Mouse (Mus musculus): ENCODE results near the gene Phf8. TPM values are rescaled to one million over a fixed set of nuclear protein-coding genes. Genes with fewer than 3 reads are reported as not detected.
"Not testable (repeated sequence)": the region's sequence is repeated elsewhere in the genome, so short reads cannot be mapped to it uniquely, and the experiment has no call there.

Gene Phf8
- polyA plus RNA-seq (2015; fragmentation: Nextera tagmentation; extraction: Ambion mirVana): 11.3 and 11.5 TPM in 2 replicates

DNA sequence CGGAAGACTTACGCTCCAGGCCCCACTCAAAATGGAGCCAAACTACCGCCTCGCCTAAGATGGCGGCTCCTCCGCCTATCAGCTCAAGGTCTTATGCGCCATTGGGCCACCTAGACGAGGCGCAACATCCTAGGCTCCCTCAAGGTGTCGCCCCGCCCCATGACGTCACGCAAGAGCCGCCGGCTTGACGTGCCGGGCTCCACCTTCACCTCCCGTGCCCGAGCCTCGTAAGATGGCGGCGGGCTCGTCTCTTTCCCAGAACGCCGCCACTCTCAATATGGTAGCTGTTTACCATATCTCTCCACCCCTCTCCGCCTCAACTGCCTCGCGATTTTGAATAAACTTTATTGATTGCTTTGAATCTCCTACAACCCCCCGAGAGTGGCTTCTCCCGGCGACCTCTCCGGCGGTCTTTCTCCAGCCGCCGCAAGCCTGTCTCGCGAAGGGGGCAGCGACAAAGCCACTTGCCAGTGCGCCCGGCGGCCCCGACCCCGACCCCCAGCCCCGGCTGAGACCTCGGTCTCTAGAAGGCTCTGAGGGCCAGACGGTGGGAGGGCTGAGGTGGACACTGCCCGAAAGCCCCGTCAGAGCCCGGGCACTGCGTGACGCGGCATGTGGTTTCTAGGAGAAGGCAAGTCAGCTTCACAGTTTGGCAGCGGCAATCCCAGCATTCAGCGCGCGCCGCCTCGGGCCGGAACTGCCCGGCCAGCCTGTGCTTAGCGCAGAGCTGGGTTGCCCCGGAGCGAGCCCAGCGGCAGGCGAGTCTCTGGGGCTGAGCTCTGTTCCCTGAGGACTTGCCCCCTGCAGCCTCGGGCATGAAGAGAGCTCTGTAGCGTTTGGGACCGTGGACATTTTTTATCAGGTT lies at the start of gene Phf8:
Phf8 (plus strand) TSS at position 215 of the 865 bp plus-strand sequence.
- ATAC-seq: peak; percentile 97
- Histone ChIP-seq H3K4me2 (ENCODE audit: low read depth, low read length) (peak within 1 kb of the TSS; percentile 61), H3K27ac (ENCODE audit: low read length) (peak within 1 kb of the TSS; percentile 97), H3K9me3 (ENCODE audit: control insufficient read depth, low read length) (no peaks in the 10 kb centered on the region), H3K27me3 (replicated peaks; ENCODE audit: control insufficient read depth, insufficient read depth, low read length) (no peaks in the 10 kb centered on the region), H3K36me3 (ENCODE audit: control insufficient read depth, insufficient read depth, low read length) (no peaks in the 10 kb centered on the region), H3K4me1 (ENCODE audit: control insufficient read depth, insufficient read depth, low read length) (peaks cover 2% of the 10 kb centered on the region; the same call in 1 of the 2 replicates), H3K4me3 (ENCODE audit: low read length) (peak within 1 kb of the TSS; percentile 63), H3K9ac (ENCODE audit: low read depth, low read length) (peak within 1 kb of the TSS; percentile 78)
- 16% methylated on average over 67 of the region's 68 CpGs for WGBS

DNA sequence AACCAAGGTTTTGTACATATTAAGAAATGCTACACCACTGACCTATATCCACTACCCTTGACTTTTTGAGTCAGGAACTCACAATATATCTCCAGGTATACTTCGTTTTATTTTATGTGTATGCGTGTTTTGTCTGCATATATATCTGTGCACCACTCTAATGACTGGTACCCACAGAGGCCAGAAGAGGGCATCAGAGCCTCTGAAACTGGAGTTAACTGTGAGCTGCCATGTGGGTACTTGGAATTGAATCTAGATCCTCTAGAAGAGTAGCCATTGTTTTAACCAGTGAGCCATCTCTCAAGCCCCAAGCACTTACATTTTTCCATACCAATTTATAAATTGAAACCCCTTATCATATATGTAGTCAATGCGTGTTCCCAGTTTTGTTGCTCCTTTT lies 32.3 kb upstream of the Phf8 start:
- WGBS: 88% methylated on average over 3 of the region's 3 CpGs
- Histone ChIP-seq H3K9me3 (ENCODE audit: control insufficient read depth, low read length) (no peaks in the 10 kb centered on the region), H3K4me1 (ENCODE audit: control insufficient read depth, insufficient read depth, low read length) (no peaks in the 10 kb centered on the region), H3K4me3 (ENCODE audit: low read length) (no peak overlapping the region), H3K9ac (ENCODE audit: low read depth, low read length) (no peak overlapping the region), H3K27ac (ENCODE audit: low read length) (no peak overlapping the region), H3K27me3 (replicated peaks; ENCODE audit: control insufficient read depth, insufficient read depth, low read length) (no peaks in the 10 kb centered on the region), H3K36me3 (ENCODE audit: control insufficient read depth, insufficient read depth, low read length) (no peaks in the 10 kb centered on the region), H3K4me2 (ENCODE audit: low read depth, low read length) (no peak overlapping the region)
- ATAC-seq: no peak

DNA sequence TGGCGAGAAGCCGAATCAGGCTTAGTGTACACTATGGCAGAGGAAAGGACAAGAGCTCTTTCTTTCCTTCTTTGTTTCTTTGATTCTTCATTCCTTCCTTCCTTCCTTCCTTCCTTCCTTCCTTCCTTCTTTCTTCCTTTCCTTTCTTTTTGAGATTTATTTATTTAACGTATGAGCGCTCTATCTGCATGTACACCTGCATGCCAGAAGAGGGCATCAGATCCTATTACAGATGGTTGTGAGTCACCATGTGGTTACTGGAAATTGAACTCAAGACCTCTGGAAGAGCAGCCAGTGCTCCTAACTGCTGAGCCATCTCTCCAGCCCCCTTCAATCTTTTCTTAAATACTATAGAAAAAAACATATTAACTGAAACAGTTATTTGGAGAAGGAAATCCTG lies 27.2 kb upstream of the Phf8 start:
- not testable (repeated sequence) for ATAC-seq; H3K36me3 ChIP-seq (ENCODE audit: control insufficient read depth, insufficient read depth, low read length); H3K4me1 ChIP-seq (ENCODE audit: control insufficient read depth, insufficient read depth, low read length); H3K9ac ChIP-seq (ENCODE audit: low read depth, low read length); H3K4me2 ChIP-seq (ENCODE audit: low read depth, low read length); H3K27ac ChIP-seq (ENCODE audit: low read length); H3K27me3 ChIP-seq (replicated peaks; ENCODE audit: control insufficient read depth, insufficient read depth, low read length); H3K9me3 ChIP-seq (ENCODE audit: control insufficient read depth, low read length); H3K4me3 ChIP-seq (ENCODE audit: low read length)
- WGBS: 96% methylated on average over 4 of the region's 4 CpGs

DNA sequence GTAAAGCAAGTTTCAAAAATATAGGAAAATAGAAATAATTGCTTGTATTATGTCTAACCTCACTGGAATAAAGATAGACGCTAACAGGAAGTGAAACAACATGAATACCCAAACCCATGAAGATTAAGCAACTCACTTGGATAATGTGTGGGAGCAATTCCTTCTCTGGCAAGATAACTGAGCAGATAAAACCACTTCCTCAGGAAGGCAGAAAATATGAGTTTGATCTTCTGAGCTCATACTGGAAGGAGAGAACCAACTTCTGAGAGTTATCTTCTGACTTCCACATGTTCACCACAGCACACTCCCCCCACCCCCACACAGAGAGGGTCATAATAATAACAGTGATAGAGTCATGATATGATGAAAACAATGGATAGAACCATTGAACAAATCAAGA lies 23.9 kb upstream of the Phf8 start:
- Histone ChIP-seq H3K27me3 (replicated peaks; ENCODE audit: control insufficient read depth, insufficient read depth, low read length) (no peaks in the 10 kb centered on the region), H3K9ac (ENCODE audit: low read depth, low read length) (no peak overlapping the region), H3K4me2 (ENCODE audit: low read depth, low read length) (no peak overlapping the region), H3K27ac (ENCODE audit: low read length) (no peak overlapping the region), H3K9me3 (ENCODE audit: control insufficient read depth, low read length) (no peaks in the 10 kb centered on the region), H3K4me1 (ENCODE audit: control insufficient read depth, insufficient read depth, low read length) (no peaks in the 10 kb centered on the region), H3K36me3 (ENCODE audit: control insufficient read depth, insufficient read depth, low read length) (no peaks in the 10 kb centered on the region), H3K4me3 (ENCODE audit: low read length) (no peak overlapping the region)
- no peak for ATAC-seq
- 81% methylated on average over 1 of the region's 1 CpGs for WGBS

DNA sequence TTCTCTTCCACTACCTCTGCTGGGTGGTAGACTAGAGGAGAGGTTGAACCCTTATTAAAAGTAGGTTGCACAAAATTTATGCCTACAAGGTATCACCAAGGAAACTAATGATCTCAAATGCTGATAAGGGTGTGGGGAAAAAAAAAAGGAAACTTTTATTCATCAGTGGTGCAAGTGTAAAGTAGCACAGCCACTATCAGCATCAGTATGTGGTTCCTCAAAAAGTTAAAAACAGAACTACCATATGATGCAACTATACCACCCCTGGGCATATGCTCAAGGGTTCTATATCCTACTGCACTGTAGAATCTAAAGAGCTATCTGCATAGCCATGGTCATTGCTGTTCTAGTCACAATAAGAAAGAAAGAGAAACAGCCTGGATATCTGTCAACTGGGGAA lies 11.9 kb upstream of the Phf8 start:
- Histone ChIP-seq H3K27ac (ENCODE audit: low read length) (no peak overlapping the region), H3K4me2 (ENCODE audit: low read depth, low read length) (no peak overlapping the region), H3K27me3 (replicated peaks; ENCODE audit: control insufficient read depth, insufficient read depth, low read length) (no peaks in the 10 kb centered on the region), H3K36me3 (ENCODE audit: control insufficient read depth, insufficient read depth, low read length) (no peaks in the 10 kb centered on the region), H3K9ac (ENCODE audit: low read depth, low read length) (no peak overlapping the region), H3K4me3 (ENCODE audit: low read length) (no peak overlapping the region), H3K9me3 (ENCODE audit: control insufficient read depth, low read length) (no peaks in the 10 kb centered on the region), H3K4me1 (ENCODE audit: control insufficient read depth, insufficient read depth, low read length) (no peaks in the 10 kb centered on the region)
- no peak for ATAC-seq

DNA sequence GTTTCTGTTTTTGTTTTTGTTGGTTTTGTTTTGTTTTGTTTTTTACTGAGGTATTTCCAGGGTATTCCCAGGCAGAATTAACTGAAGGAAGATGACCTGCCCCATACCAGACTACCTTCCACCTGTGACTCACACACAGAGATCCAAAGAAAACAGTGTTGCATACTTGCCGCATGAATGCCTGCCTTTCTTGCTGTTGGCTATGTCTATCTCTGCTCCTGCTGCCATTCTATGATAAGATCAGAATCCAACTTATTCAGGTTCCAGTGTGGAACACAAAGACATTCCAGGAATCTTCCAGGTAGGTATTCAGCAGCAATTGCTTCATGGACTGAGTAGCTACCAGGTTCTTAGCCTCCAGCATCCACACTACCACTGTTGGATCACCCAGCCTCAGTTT lies 10.6 kb upstream of the Phf8 start:
- no peak overlapping the region for H3K9ac ChIP-seq (ENCODE audit: low read depth, low read length)

DNA sequence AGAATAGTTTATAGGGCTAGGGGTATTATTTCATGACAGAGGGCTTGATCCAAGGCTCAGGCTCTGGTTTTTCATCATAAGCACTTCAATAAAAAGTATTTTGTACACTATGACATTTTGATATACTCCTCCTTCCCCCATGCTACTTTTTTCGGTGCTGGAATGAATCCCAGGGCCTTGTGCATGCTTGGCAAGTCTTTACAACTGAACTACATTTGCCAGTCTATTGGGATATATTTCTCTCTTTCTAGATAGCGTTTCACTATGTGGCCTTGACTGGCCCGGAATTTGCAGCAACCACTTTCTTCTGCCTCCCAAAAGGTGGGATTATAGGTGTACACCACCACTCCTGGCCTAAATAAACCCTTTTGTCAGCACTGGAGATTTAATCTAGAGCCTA lies 7.4 kb upstream of the Phf8 start:
- Histone ChIP-seq H3K36me3 (ENCODE audit: control insufficient read depth, insufficient read depth, low read length) (no peaks in the 10 kb centered on the region), H3K27me3 (replicated peaks; ENCODE audit: control insufficient read depth, insufficient read depth, low read length) (no peaks in the 10 kb centered on the region), H3K4me3 (ENCODE audit: low read length) (no peak overlapping the region), H3K4me1 (ENCODE audit: control insufficient read depth, insufficient read depth, low read length) (no peaks in the 10 kb centered on the region), H3K9me3 (ENCODE audit: control insufficient read depth, low read length) (no peaks in the 10 kb centered on the region), H3K4me2 (ENCODE audit: low read depth, low read length) (no peak overlapping the region), H3K27ac (ENCODE audit: low read length) (no peak overlapping the region), H3K9ac (ENCODE audit: low read depth, low read length) (no peak overlapping the region)
- ATAC-seq: no peak
- WGBS: 79% methylated on average over 3 of the region's 3 CpGs

More for the DNA sequence above, 10.6 kb upstream of the Phf8 start:
- Histone ChIP-seq H3K27me3 (replicated peaks; ENCODE audit: control insufficient read depth, insufficient read depth, low read length) (no peaks in the 10 kb centered on the region), H3K4me2 (ENCODE audit: low read depth, low read length) (no peak overlapping the region), H3K27ac (ENCODE audit: low read length) (no peak overlapping the region), H3K4me3 (ENCODE audit: low read length) (no peak overlapping the region), H3K4me1 (ENCODE audit: control insufficient read depth, insufficient read depth, low read length) (no peaks in the 10 kb centered on the region), H3K9me3 (ENCODE audit: control insufficient read depth, low read length) (no peaks in the 10 kb centered on the region), H3K36me3 (ENCODE audit: control insufficient read depth, insufficient read depth, low read length) (no peaks in the 10 kb centered on the region)
- no peak for ATAC-seq
- 93% methylated on average over 1 of the region's 1 CpGs for WGBS

DNA sequence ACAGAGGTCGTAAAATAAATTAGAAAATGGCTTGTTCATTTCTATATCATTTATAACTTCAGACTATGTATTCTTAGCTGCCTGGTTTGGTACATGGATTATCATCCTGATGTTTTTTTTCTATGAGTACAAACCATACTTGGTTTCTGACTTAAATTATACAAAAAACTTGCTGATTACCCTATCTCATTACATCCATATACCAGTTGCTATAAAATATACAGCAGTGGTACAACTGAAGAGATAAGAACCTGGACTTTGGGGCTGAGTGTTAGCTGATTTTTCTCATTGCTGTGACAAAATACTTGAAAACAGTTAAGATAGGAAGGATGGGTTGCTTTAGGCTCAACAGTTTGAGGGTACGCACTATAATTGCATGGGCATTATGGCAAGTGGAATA lies 6.8 kb upstream of the Phf8 start:
- ATAC-seq: no peak
- Histone ChIP-seq H3K9me3 (ENCODE audit: control insufficient read depth, low read length) (no peaks in the 10 kb centered on the region), H3K27me3 (replicated peaks; ENCODE audit: control insufficient read depth, insufficient read depth, low read length) (no peaks in the 10 kb centered on the region), H3K4me3 (ENCODE audit: low read length) (no peak overlapping the region), H3K36me3 (ENCODE audit: control insufficient read depth, insufficient read depth, low read length) (no peaks in the 10 kb centered on the region), H3K4me2 (ENCODE audit: low read depth, low read length) (no peak overlapping the region), H3K9ac (ENCODE audit: low read depth, low read length) (no peak overlapping the region), H3K27ac (ENCODE audit: low read length) (no peak overlapping the region), H3K4me1 (ENCODE audit: control insufficient read depth, insufficient read depth, low read length) (no peaks in the 10 kb centered on the region)
- 92% methylated on average over 2 of the region's 2 CpGs for WGBS

DNA sequence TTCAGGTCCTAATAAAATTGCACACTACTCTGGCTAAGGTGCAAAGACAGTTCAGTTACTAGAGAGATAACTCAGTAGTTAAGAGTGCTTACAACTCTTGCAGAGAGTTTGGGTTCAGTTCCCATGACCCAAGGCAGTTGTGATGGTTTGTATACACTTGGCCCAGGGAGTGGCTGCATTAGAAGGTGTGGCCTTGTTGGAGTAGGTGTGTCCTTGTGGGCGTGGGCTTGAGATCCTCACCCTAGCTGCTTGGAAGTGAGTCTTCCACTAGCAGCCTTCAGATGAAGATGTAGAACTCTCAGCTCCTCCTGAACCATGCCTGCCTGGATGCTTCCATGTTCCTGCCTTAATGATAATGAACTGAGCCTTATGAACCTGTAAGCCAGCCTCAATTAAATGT lies 2.3 kb upstream of the Phf8 start:
- WGBS: 39% methylated on average over 1 of the region's 1 CpGs
- Histone ChIP-seq H3K27ac (ENCODE audit: low read length) (no peak overlapping the region), H3K36me3 (ENCODE audit: control insufficient read depth, insufficient read depth, low read length) (no peaks in the 10 kb centered on the region), H3K4me1 (ENCODE audit: control insufficient read depth, insufficient read depth, low read length) (peaks cover 2% of the 10 kb centered on the region; the same call in 1 of the 2 replicates), H3K4me2 (ENCODE audit: low read depth, low read length) (no peak overlapping the region), H3K4me3 (ENCODE audit: low read length) (no peak overlapping the region), H3K27me3 (replicated peaks; ENCODE audit: control insufficient read depth, insufficient read depth, low read length) (no peaks in the 10 kb centered on the region), H3K9me3 (ENCODE audit: control insufficient read depth, low read length) (no peaks in the 10 kb centered on the region), H3K9ac (ENCODE audit: low read depth, low read length) (no peak overlapping the region)
- ATAC-seq: no peak

DNA sequence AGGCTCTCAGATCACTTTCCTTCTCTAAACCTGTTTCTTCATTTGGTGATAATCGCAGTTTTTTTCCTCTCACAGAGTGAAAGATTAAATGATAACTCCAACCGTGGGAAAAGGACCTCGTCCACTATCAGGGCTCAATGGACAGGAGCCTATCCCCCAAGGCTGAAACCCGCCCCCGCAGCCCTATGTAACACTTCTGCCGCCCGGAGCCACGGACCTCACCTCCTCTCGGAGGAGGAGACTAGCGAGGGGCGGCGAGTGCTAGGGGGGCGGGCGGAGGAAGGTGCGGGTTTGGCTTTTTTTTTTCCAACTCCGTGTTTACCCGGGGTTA lies 380 bp upstream of the Phf8 start:
- Histone ChIP-seq H3K27ac (ENCODE audit: low read length) (peak overlapping the region; percentile 97), H3K4me2 (ENCODE audit: low read depth, low read length) (peak overlapping the region; percentile 33), H3K9ac (ENCODE audit: low read depth, low read length) (peak overlapping the region; percentile 68), H3K9me3 (ENCODE audit: control insufficient read depth, low read length) (no peaks in the 10 kb centered on the region), H3K27me3 (replicated peaks; ENCODE audit: control insufficient read depth, insufficient read depth, low read length) (no peaks in the 10 kb centered on the region), H3K36me3 (ENCODE audit: control insufficient read depth, insufficient read depth, low read length) (no peaks in the 10 kb centered on the region), H3K4me1 (ENCODE audit: control insufficient read depth, insufficient read depth, low read length) (peaks cover 2% of the 10 kb centered on the region; the same call in 1 of the 2 replicates), H3K4me3 (ENCODE audit: low read length) (peak overlapping the region; percentile 63)
- no peak; the same call in 1 of the 2 replicates for ATAC-seq
- WGBS: 21% methylated on average over 17 of the region's 17 CpGs
